Mouse (Mus musculus) heart, adult 8-10 months (tissue): ENCODE results near the gene Tmem199. TPM values are rescaled to one million over a fixed set of nuclear protein-coding genes. Genes with fewer than 3 reads are reported as not detected.
"Not testable (repeated sequence)": the region's sequence is repeated elsewhere in the genome, so short reads cannot be mapped to it uniquely, and the experiment has no call there.

ENCODE experiments used
- DNase-seq: peaks from one replicate; pipeline ENCODE4 v3.0.0; 2022; ENCODE audit warnings: low spot score
- total RNA-seq, 4 experiments: library from RNA; stranded (reverse); gene quantifications; 2 replicates each; pipeline ENCODE4 v1.2.4; 2022

The Tmem199 gene
- total RNA-seq, result 10 to 100 TPM; 11.2 to 12.9 (median 12.5) TPM

GRCm38 (mm10) chr11:78512025-78512957 lies at the start of gene Tmem199, which contains the start of gene Poldip2:
Tmem199 (minus strand) TSS chr11:78512172.
Poldip2 (plus strand) TSS chr11:78512193.
- peak; percentile 88 for DNase-seq

- peak; percentile 69 for DNase-seq
Measured at GRCm38 (mm10) chr11:78560447-78560846, 48.5 kb upstream of the Tmem199 start.

- DNase-seq, result no peak
Measured at GRCm38 (mm10) chr11:78557241-78557640, 45.3 kb upstream of the Tmem199 start.

- DNase-seq, result no peak
Measured at GRCm38 (mm10) chr11:78556070-78556469, 44.1 kb upstream of the Tmem199 start.

GRCm38 (mm10) chr11:78555623-78556022 lies 43.7 kb upstream of the Tmem199 start:
- no peak for DNase-seq

GRCm38 (mm10) chr11:78551059-78551398 lies 39.1 kb upstream of the Tmem199 start:
- DNase-seq, result no peak

GRCm38 (mm10) chr11:78550168-78551058 lies 38.4 kb upstream of the Tmem199 start, which contains the start of gene Tmem97:
Tmem97 (minus strand) TSS chr11:78550777.
- peak; percentile 95 for DNase-seq

- no peak for DNase-seq
Measured at GRCm38 (mm10) chr11:78549491-78549987, 37.6 kb upstream of the Tmem199 start.

GRCm38 (mm10) chr11:78547718-78548460 lies 35.9 kb upstream of the Tmem199 start:
- no peak for DNase-seq

GRCm38 (mm10) chr11:78545181-78545580 lies 33.2 kb upstream of the Tmem199 start:
- no peak for DNase-seq

- no peak for DNase-seq
Measured at GRCm38 (mm10) chr11:78544449-78545111, 32.6 kb upstream of the Tmem199 start.

- no peak for DNase-seq
Measured at GRCm38 (mm10) chr11:78540358-78540757, 28.4 kb upstream of the Tmem199 start.

- DNase-seq, result no peak
Measured at GRCm38 (mm10) chr11:78536690-78537084, 24.7 kb upstream of the Tmem199 start.

- peak; percentile 99 for DNase-seq
Measured at GRCm38 (mm10) chr11:78536080-78536689, 24.2 kb upstream of the Tmem199 start, which contains the start of the genes Tnfaip1 and Ift20. Tnfaip1 (minus strand) TSS chr11:78536332. Ift20 (plus strand) TSS chr11:78536361.

GRCm38 (mm10) chr11:78535376-78536079 lies 23.6 kb upstream of the Tmem199 start:
- DNase-seq, result peak; percentile 81

GRCm38 (mm10) chr11:78534516-78534915 lies 22.5 kb upstream of the Tmem199 start:
- no peak for DNase-seq

- DNase-seq, result not testable (repeated sequence)
Measured at GRCm38 (mm10) chr11:78531515-78531914, 19.5 kb upstream of the Tmem199 start.

GRCm38 (mm10) chr11:78531046-78531445 lies 19.1 kb upstream of the Tmem199 start:
- peak; percentile 88 for DNase-seq

GRCm38 (mm10) chr11:78530001-78530400 lies 18.0 kb upstream of the Tmem199 start:
- DNase-seq, result no peak
